Mouse (Mus musculus) kidney, embryonic 16.5 days (tissue): ENCODE results near the gene Adgrg7. TPM values are rescaled to one million over a fixed set of nuclear protein-coding genes. Genes with fewer than 3 reads are reported as not detected.

ENCODE experiments used
- ATAC-seq: fragments of 200-750 bp; cut with Nextera tagmentation; 2 replicates; pipeline ENCODE4 v1.8.0; 2017; ENCODE audit warnings: moderate TSS enrichment; ENCODE audit not compliant: low FRiP score, low TSS enrichment
- H3K27ac ChIP-seq: fragments of 300-500 bp; sonication (generic); 2 replicates; pipeline ENCODE4 v1.5.1; 2014; ENCODE audit warnings: low read length
- H3K27me3 ChIP-seq: fragments of 300-500 bp; sonication (generic); 2 replicates; pipeline ENCODE4 v1.6.1; 2014; ENCODE audit warnings: low read length, control low read depth, mixed read lengths; ENCODE audit not compliant: insufficient read depth
- H3K36me3 ChIP-seq: fragments of 300-500 bp; sonication (generic); 2 replicates; pipeline ENCODE4 v1.6.1; 2014; ENCODE audit warnings: low read length, control low read depth, mixed read lengths; ENCODE audit not compliant: insufficient read depth
- H3K4me1 ChIP-seq: fragments of 300-500 bp; sonication (generic); 2 replicates; pipeline ENCODE4 v1.6.1; 2014; ENCODE audit warnings: low read length, control low read depth, mixed read lengths; ENCODE audit not compliant: insufficient read depth
- H3K4me2 ChIP-seq: fragments of 300-500 bp; sonication (generic); replicated peaks from 2 replicates; pipeline ENCODE4 v1.6.1; 2014; ENCODE audit warnings: low read depth, low read length
- H3K4me3 ChIP-seq: fragments of 300-500 bp; sonication (generic); 2 replicates; pipeline ENCODE4 v1.5.1; 2014; ENCODE audit warnings: mild to moderate bottlenecking, low read length
- H3K9ac ChIP-seq: fragments of 300-500 bp; sonication (generic); replicated peaks from 2 replicates; pipeline ENCODE4 v1.6.1; 2014; ENCODE audit warnings: low read length
- H3K9me3 ChIP-seq: fragments of 300-500 bp; sonication (generic); 2 replicates; pipeline ENCODE4 v1.6.1; 2016; ENCODE audit warnings: low read length, control low read depth
- whole genome bisulfite sequencing: fragments of 180-500 bp; shearing (Covaris S2); extraction: QIAGEN DNeasy Blood & Tissue Kit; methylation state at CpG from one replicate; pipeline ENCODE4 v1.1.7; 2014; 5-methylcytosine and 5-hydroxymethylcytosine counted together
- polyA plus RNA-seq: library from polyadenylated mRNA; unstranded; fragments of >200 nt; fragmentation: Nextera tagmentation; extraction: Ambion mirVana; gene quantifications from 2 replicates; pipeline ENCODE4 v1.2.1, GENCODE M21; 2015

Gene Adgrg7
- polyA plus RNA-seq, 1 experiment from 2014 or later = not detected

DNA sequence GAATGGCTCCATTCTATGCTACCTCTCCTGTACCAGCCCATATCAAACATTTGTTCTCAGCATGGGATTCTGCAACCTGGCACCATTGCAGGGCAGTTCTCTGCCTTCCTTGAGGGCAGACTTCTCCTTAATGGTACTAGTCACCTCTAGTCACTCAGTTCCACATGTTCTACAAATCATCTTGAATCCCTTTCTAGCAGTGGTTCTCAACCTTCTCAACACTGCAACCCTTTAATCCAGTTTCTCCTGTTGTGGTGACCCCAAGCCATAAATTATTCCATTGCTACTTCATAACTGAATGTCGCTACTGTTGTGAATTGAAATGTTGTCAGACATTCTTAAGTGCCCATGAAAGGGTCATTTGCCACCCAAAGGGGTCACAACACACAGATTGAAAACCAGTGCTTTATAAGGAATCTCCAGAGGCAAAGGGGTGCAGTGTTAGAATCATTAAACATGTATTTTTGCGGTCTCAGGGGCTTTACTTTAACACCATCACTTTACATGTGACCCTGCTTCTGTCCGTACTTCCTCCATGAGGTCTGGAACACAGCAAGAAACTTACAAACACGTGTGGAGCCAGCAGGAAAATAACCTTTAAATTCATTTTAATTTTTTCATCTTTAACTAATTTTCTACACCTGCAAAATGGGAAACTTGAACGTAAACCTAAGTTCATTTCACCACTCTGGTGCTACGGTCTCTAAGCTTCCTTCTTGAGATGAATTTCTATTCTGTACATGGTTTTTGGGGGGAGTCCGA is 1.1 kb downstream of the Adgrg7 start:
- WGBS = 87% methylated on average over 7 of the region's 7 CpGs
- no peak for ATAC-seq

DNA sequence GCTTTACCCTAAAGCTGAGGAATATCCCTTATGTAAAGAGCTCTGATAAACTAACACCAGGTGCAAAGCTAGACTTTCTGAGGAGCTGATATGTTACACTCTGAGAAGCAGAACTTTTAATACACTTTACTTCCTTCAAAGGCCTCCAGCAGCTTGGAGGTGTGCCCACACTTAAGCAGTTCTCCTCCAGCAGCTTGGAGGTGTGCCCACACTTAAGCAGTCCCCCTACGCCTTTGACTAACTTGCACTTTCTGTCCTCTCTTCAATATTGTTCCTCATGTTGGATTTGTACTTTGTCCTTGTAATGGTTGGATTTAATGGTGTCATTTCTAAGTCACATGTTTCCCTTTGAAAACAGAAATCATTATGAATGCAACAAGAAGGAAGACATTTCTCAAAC is 1.9 kb downstream of the Adgrg7 start:
- H3K27me3 ChIP-seq = no peaks in the 10 kb centered on the region
- H3K9me3 ChIP-seq = no peaks in the 10 kb centered on the region
- H3K9ac ChIP-seq = no peak overlapping the region
- H3K27ac ChIP-seq = no peak overlapping the region
- no peaks in the 10 kb centered on the region for H3K4me1 ChIP-seq
- ATAC-seq = no peak
- H3K4me2 ChIP-seq = no peak overlapping the region
- 85% methylated on average over 1 of the region's 1 CpGs for WGBS
- no peaks in the 10 kb centered on the region for H3K36me3 ChIP-seq
- no peak overlapping the region for H3K4me3 ChIP-seq

More for the DNA sequence above, 1.1 kb downstream of the Adgrg7 start:
- no peaks in the 10 kb centered on the region for H3K36me3 ChIP-seq
- no peaks in the 10 kb centered on the region for H3K4me1 ChIP-seq
- H3K9ac ChIP-seq = no peak overlapping the region
- no peaks in the 10 kb centered on the region for H3K27me3 ChIP-seq
- H3K4me3 ChIP-seq = no peak overlapping the region
- H3K4me2 ChIP-seq = no peak overlapping the region
- no peaks in the 10 kb centered on the region for H3K9me3 ChIP-seq
- H3K27ac ChIP-seq = no peak overlapping the region

DNA sequence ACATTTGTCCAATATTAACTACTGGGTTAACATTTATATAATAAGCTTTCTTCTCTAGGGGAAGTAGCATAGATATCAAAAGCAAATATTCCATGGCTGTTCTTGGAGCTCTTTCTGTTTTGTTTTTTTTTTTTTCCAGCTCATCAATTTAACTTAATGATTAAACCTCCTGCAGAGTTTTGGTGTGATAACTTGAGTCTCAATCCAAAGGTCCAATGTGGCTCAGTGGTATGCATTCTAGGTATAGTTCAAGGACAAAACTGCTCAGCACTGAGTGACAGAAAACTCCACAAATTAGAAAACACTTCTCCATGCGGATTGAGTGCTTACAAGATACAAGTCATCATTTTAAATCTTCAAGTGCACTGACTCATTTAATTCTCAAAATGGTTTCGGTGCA is 9.7 kb downstream of the Adgrg7 start:
- ATAC-seq = no peak
- no peak overlapping the region for H3K27ac ChIP-seq
- 89% methylated on average over 2 of the region's 2 CpGs for WGBS

DNA sequence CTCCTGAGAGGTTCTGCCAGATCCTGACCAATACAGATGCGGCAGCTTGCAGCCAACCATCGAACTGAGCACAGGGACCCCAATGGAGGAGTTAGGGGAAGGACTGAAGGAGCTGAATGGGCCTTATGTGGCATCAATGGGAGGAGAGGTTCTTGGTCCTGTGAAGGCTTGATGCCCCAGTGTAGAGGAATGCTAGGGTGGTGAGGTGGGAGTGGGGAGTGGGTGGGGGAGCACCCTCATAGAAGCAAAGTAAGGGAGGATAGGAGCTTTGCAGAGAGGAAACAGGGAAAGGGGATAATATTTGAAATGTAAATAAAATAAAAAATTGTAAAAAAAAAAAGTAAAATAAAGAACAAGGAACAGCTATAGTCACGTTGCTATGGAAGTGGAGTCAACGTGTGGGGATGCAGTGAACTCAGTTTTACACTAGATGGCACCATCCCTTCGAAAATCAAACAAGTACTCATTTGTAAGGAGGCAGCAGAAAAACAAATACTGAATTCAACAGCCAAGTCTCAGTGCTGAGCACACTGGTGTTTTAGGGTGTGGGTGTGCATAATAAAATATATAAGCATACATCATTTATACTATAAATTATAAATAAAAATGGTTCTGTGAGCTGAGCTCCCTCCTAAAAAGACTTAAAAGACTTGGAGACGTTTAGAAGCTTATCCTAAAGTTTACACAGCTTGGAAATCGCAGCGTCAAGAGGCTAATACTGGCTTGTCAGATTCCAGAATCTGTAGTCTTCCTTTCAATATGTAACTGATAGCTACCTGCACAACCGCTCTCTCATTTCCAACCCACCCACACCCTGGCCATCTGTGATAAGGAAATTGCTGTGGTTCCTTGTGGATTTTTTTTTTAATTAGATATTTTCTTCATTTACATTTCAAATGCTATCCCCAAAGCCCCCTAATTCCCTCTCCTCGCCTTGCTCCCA is 24.2 kb downstream of the Adgrg7 start:
- H3K4me2 ChIP-seq = no peak overlapping the region
- no peaks in the 10 kb centered on the region for H3K4me1 ChIP-seq
- no peak overlapping the region for H3K4me3 ChIP-seq
- WGBS = 51% methylated on average over 10 of the region's 10 CpGs
- ATAC-seq = peak; percentile 35; the same call in 1 of the 2 replicates
- H3K27me3 ChIP-seq = no peaks in the 10 kb centered on the region
- H3K9ac ChIP-seq = no peak overlapping the region
- no peaks in the 10 kb centered on the region for H3K9me3 ChIP-seq
- H3K27ac ChIP-seq = no peak overlapping the region
- no peaks in the 10 kb centered on the region for H3K36me3 ChIP-seq

More for the DNA sequence above, 9.7 kb downstream of the Adgrg7 start:
- no peak overlapping the region for H3K9ac ChIP-seq
- H3K4me1 ChIP-seq = no peaks in the 10 kb centered on the region
- H3K9me3 ChIP-seq = no peaks in the 10 kb centered on the region
- no peaks in the 10 kb centered on the region for H3K36me3 ChIP-seq
- no peak overlapping the region for H3K4me2 ChIP-seq
- H3K27me3 ChIP-seq = no peaks in the 10 kb centered on the region
- no peak overlapping the region for H3K4me3 ChIP-seq

DNA sequence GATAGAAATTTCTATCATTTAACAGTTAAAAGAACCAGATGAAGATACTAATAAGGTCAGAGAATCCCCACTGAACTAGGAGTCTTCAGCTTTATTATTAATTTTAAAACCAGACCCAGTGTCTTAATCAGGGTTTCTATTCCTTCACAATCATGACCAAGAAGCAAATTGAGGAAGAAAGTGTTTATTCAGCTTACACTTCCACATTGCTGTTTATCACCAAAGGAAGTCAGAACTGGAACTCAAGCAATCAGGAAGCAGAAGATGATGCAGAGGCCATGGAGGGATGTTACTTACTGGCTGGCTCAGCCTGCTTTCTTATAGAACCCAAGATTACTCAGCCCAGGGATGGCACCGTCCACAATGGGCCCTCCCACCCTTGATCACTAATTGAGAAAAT is 66.6 kb downstream of the Adgrg7 start:
- ATAC-seq = no peak
- Histone ChIP-seq H3K27ac (no peak overlapping the region), H3K27me3 (no peaks in the 10 kb centered on the region), H3K4me1 (no peaks in the 10 kb centered on the region), H3K9ac (no peak overlapping the region), H3K9me3 (no peaks in the 10 kb centered on the region), H3K4me2 (no peak overlapping the region), H3K36me3 (no peaks in the 10 kb centered on the region), H3K4me3 (no peak overlapping the region)
- 11% methylated on average over 1 of the region's 1 CpGs for WGBS

DNA sequence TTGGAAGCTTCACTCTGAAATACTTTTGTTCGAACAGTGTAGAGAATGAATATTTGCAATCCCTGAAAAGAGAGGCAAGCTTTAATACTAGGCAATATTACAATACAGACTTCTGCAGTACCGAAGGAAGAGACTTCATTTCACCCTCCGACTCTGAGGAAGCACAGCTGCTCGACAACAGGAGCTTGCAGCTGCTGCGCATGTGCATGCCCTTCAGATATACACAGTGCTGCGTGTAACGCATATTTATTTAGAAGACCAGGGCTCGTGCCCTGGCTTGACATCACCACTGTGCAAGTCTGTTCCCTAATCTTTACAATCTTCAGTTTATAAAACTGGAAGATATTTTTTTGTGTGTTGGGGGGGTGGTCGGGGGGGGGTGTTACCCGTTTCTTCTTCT is 70.7 kb downstream of the Adgrg7 start:
- 75% methylated on average over 10 of the region's 10 CpGs for WGBS
- Histone ChIP-seq H3K36me3 (no peaks in the 10 kb centered on the region), H3K4me1 (no peaks in the 10 kb centered on the region), H3K9ac (no peak overlapping the region), H3K27me3 (no peaks in the 10 kb centered on the region), H3K27ac (no peak overlapping the region), H3K4me3 (no peak overlapping the region), H3K9me3 (no peaks in the 10 kb centered on the region), H3K4me2 (no peak overlapping the region)
- ATAC-seq = no peak; the same call in 1 of the 2 replicates

DNA sequence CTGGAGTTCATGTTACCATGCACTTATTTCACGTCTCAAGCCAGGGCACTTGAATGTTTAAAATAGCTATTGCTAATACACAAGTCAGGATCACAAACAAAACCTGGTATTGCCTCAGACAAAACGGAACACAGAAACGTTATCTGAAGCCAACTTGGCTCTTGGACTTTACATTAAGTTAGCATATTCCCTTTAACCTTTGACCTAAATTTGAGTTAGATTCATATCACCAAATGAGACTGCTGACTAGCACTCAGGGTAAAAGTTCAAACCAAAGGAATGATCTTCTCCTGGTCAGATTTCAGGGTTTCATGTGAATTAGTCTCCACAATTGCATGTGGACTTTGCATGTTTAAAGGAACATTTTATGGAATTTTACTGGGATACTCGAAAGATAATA is 73.3 kb downstream of the Adgrg7 start:
- Histone ChIP-seq H3K4me3 (no peak overlapping the region), H3K27me3 (no peaks in the 10 kb centered on the region), H3K36me3 (no peaks in the 10 kb centered on the region), H3K9ac (no peak overlapping the region), H3K9me3 (no peaks in the 10 kb centered on the region), H3K4me2 (no peak overlapping the region), H3K4me1 (peaks cover 5% of the 10 kb centered on the region; the same call in 1 of the 2 replicates), H3K27ac (no peak overlapping the region)
- ATAC-seq = no peak
- 55% methylated on average over 4 of the region's 4 CpGs for WGBS

DNA sequence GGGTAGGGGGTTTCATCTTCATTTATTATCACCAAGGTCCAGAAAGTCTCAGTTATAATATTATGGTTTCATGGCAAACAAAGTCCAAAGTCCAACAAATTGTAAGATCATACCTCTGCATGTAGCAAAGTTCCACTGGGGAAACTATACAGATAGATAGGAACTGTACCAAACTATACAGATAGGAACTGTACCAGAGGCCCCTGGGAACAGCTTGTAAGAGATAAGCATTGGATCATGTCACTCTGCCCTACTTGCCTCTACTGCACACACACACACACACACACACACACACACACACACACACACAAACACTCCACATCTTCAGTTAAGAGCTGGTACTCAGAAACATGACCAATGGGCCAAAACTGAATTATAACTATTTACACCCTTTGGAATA is 76.6 kb downstream of the Adgrg7 start:
- Histone ChIP-seq H3K9me3 (no peaks in the 10 kb centered on the region), H3K36me3 (no peaks in the 10 kb centered on the region), H3K27me3 (no peaks in the 10 kb centered on the region), H3K9ac (no peak overlapping the region), H3K4me3 (no peak overlapping the region), H3K4me1 (peaks cover 15% of the 10 kb centered on the region), H3K4me2 (no peak overlapping the region), H3K27ac (no peak overlapping the region)
- ATAC-seq = no peak

DNA sequence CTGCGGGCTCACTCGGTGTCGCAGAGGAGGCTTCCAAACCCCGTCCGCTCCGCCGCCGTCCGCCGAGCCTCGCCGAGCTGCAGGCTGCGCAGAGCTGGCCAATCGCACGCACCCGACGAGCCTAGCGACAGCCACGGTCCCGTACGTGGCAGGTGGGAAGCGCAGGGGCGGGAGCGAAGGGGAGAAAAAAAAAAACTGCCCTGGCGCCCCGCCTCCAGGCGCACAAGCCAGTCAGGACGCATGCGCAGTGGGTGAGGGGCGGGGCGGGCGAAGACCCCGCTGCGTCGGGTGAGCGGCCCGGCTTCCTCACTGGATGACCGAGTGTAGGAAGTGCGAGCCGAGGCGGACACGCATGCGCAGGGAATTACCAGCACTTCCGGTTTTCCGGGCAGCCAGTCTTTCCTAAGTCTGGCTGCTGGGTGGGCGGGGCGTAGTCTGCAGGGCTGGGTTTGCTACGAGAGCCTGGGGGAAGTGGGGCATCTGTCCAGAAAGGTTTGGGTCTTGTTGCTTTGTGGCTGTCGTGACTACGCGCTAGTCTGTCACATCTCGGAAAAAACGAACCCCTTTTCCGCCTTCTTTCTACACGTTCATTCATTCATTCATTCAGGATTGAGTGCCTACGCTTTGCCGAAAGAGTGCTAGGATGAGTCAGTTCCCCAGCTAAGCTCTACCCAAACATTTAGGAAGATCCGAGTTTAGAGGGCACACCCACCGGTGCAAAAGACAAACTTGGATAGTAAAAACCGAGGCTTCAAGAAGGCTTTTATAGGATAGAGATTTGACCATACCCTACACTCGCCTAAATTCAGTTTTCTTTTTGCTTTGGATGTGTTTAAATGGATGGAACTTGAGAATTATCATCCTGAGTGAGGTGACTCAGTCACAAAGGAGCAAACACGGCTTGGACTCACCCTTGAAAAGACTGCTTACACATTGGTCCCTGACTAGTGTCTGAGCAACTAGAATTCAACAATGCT is 78.1 kb downstream of the Adgrg7 start, which contains the start of gene Tfg:
Gene Tfg (minus strand): TSS at position 227 of the 977 bp plus-strand sequence.
- peak; percentile 98 for ATAC-seq
- Histone ChIP-seq H3K4me2 (peak within 1 kb of the TSS; percentile 68), H3K4me3 (peak within 1 kb of the TSS; percentile 76), H3K27ac (peak within 1 kb of the TSS; percentile 98), H3K27me3 (no peaks in the 10 kb centered on the region), H3K9me3 (no peaks in the 10 kb centered on the region), H3K4me1 (peaks cover 15% of the 10 kb centered on the region), H3K9ac (peak within 1 kb of the TSS; percentile 86), H3K36me3 (no peaks in the 10 kb centered on the region)
- whole genome bisulfite sequencing = under 1% methylated on average over 62 of the region's 62 CpGs
